Mouse (Mus musculus) kidney, adult 18-20 months (tissue): Measurements from ENCODE around the gene Fgf18.
A peak's percentile ranks its signal among the peaks of the same experiment; 100 is the strongest.

ENCODE experiments used
- DNase-seq: peaks from one replicate; pipeline ENCODE4 v3.0.0; 2021

Gene Fgf18

DNA sequence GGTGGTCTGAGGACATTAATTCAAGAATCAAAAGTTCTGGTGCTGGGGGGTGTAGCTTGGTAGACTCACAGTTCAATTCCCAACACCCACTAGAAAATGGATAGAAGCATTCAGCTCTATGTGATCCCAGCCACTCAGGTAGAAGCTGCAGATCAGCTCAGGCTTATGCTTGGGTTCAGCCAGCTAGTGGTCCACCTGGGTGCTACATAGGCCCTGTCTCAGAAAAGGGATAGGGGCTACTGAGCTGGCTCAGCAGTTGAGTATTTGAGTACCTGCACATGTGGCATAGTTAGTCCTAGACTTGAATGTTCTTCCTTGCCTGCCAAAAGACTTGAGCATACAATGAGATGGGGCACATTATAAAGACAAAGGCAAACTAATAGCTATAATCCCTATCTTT is 2.3 kb upstream of the Fgf18 start:
- DNase-seq: no peak

DNA sequence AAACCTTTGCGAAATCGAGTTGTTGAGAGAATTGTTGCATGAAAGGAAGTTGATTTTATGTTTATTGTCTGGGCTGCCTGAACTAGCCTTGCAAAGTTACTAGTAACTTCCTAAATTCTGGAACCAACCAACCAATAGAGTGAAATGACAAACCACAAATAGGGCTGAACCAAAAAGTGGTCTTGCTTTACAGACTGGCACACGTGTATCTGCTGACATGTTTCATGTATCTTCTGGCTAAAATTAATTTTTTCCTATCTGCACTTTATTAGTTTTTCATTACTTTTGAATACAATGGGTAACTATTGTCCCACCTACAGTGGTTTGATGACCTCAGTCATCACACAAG is 1.9 kb upstream of the Fgf18 start:
- no peak for DNase-seq

DNA sequence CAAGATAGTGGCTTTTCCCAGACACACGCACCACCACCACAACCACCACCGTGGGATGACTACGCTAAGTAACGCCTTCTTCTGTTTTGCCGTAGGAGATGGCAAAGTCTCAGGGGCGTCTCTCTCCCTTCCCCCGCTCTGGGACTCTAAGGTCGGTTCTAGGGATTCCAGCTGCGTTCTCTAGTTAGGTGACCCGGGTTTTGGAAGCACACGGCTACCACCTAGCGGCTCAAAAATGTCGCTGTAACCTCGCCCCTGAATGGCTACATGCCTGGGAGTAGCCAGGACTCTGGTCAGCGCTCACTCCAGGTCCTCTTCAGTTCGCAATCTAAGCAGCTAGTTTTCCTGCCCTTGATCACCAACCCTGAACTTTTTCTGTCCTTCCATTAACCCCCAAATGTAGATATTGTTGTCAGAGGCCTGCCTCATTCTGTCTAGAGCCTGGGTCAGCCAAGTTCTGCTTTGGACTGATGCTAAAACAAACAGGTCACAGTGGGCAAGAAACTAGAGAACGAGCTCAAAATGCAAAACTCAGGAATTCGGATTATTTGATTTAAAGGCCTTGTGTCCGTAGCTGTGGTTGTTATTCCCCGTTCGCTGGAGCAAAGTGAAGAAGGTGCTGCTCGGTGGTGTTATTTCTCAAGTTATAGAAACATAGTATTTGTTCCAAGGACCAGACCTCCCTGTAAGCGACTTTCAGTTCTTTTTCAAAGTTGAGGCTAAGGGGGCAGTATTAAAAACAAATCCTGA is 1.3 kb upstream of the Fgf18 start:
- DNase-seq: peak; percentile 85

- DNase-seq: peak; percentile 31
Measured at GRCm38 (mm10) chr11:33147572-33148337, 555 bp upstream of the Fgf18 start.

DNA sequence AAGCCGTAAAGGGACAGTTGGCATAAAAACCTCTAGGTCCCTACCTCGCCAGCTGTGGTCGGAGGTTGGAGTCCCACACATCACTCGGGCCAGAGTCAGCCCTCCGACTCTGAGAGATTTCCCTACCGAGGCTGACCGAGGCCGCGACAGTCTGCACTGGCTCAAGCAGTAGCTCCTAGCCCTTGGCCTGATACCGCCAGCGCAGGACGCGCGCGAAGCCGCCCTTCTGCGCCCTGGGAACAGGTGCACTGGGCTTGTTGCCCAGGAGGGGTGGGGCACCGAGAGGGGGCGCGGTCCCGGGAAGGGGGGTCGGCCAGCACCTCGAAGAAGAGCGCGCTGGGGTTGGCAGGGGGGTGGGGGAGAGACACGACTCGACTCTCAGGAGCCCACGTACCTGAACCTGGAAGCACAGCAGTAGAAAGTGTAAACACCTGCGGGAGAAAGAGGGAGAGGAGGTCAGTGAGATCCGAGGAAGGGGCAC is 509 bp downstream of the Fgf18 start:
- DNase-seq: peak; percentile 57

- peak; percentile 60 for DNase-seq
Measured at GRCm38 (mm10) chr11:33146143-33146497, 1.1 kb downstream of the Fgf18 start.

DNA sequence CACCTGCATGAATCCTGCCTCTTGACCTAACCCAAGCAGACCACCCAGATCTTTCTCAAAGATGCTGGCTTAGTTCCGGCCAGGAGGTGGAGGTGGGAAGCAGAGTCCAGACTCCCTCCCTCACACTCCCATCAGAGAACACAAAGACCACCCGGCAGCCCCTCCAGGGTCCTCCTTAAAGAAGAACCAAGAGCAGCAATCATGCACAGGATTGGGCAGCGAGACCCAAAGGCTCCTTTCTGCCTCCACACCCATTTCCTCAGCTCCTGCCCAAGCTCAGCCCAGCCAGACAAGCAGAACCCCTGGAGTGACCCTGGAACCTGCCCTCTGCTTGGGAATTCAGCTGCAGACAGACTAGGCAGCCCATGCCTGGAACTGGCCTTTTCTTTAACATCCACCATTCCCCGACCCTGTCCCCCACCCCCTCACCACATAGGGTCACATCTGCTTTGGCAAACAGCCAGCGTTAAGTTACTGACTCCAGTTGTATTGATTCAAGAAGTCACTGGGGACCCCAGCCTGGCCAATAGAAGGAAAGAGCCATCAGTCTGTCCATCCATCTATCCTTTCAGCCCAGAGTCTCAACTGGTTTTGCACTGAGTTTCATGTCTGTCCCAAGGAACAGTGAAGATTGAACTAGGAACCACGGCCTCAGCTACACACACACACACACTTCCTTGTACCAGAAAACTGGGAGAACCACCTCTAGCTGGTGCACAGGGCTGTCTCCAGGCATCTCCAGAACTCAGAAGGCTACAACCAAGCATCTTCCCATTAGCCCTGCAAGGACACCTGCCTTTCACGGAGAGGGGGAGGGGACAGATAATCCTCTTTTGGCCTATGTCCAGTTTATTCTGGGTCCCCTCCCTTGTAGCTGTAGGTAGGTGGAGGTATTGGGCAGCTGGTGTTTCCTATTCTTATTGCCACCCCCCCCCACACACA is 1.7 kb downstream of the Fgf18 start:
- DNase-seq: peak; percentile 9

DNA sequence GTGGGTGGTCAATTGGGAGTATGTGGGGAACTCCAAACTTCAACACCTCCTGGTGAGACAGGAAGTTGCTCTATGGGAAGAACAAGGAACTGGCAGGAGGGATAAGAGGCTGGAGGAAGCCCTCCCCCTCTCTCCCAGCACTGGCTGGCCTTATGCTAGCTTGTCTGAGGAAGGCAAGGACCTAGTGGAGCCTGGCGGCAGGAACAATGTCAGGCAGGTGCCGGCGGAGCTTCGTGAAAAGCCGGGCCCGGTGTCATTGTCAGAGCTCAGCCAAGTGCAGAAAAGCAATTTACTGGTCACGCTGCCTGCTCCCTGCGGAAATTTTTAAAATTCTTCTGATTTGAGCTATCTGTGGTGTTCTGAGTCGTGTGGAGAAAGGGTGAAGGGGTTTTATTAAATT is 3.3 kb downstream of the Fgf18 start:
- no peak for DNase-seq

DNA sequence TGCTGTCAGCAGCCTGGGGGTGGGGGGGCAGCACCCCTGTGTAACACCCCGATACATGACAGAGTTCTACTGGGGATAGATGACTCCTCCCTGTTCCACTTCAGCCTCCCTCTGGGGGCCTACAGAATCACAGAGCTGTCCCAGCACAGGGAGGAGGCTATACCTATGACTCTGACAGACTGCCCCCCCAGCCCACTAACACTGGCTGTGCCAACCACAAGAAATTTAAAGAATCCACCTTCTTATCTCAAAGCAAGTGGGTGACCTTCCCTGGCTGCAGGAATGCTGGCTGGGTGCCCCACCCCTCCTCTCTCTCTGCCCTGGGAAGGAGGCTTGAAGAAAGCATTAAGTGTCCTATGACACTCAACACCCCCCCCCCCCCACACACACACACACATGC is 4.4 kb downstream of the Fgf18 start:
- no peak for DNase-seq

- DNase-seq: no peak
Measured at GRCm38 (mm10) chr11:33140111-33140460, 7.1 kb downstream of the Fgf18 start.

DNA sequence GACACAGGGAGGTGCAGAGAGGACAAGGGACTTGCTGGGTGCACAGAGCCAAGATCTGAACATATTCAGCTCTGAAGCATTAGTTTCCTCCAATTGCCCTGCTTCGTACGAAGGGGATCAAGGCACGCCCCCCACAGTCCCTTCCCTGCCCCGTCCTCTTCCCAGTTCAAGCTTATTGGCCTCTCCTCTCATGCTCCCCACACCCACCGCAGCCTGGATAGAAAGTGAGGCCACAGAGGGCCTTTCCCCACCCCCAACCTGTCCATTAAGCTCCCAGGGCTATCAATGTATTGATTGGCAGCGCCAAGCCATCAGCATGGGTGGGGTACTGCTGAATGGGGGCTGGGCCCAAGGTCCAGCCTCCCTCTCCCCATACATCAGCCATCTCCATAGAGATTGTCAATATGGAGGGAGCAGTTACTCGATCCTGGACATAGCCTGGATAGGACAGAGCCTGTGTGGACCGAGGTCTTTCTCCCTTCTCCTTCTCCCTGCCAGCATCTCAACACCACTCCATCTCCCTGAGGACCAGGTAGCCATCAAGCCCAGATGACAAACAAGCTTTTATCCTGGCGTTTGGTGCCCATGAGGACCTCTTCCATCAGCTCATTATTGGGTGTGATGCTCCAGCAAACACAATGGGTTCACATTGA is 7.6 kb downstream of the Fgf18 start:
- no peak for DNase-seq

GRCm38 (mm10) chr11:33138686-33139085 is 8.5 kb downstream of the Fgf18 start:
- DNase-seq: no peak

DNA sequence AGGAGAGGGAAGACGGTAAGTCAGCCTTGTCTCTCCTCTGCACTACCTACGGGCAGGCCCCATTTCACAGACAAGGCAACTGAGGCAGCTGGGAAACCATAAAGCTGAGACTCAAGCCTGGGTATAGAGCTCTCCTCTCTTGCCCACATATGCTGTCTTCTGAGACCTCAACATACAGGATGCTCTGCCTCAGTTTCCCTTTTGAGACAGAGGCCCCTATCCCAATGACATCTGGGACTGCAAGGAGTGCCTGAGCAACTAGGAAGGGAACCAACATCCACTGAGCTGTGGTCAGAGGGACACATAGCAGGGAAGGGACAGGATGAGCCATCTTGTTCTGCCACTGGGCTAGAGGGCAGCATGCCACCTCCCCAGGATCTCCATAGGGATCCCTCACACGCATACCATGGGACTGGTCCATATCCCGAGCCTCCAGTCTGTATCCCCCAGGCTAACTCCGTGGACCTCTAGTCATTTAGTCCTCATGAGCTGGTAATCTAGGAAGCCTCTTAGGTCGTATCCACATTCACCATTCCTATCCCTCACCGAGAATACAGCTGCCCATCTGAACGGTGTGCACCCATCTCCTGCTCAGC is 12.7 kb downstream of the Fgf18 start:
- DNase-seq: no peak

GRCm38 (mm10) chr11:33132619-33133338 is 14.4 kb downstream of the Fgf18 start:
- DNase-seq: no peak

DNA sequence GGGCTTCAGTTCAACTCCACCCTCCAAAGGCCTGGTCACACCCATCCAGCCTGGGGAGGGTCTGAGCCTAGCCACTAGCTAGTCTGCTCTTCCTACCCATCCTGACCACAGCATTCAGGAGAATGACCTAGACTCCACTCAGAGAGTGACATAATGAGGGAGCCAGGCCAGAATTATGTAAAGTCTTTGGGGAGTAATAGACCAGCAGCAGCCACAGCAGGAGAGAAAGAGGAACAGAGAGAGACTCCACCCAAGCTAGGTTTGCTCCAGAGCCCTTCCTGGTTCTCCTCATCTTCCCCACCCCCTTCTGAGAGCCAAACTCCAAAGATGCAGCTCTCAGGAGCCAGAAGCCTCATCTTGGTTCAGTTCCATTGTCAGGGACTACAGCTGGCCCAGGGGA is 20.1 kb downstream of the Fgf18 start:
- no peak for DNase-seq

- DNase-seq: peak; percentile 53
Measured at GRCm38 (mm10) chr11:33122575-33123268, 24.5 kb downstream of the Fgf18 start.

DNA sequence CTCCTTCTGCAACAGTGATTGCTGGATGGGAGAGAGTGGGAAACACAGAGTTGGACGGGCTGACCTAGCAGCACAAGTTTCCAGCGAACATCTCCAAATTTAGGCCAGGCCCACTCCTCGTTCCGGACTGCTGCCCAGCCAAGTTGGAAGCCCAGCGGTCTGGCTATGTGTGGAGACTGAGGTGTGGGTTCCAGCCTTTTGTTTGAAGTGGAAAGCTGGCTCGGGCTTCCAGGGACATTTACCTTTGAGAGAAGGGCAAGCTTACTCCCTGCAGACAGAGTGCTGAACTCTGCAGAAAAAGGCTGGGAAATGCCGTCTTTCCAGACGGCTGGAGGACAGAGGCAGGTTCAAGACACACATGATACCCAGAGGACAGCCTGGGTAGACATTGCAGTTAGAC is 27.6 kb downstream of the Fgf18 start:
- no peak for DNase-seq

GRCm38 (mm10) chr11:33119116-33119515 is 28.1 kb downstream of the Fgf18 start:
- peak; percentile 63 for DNase-seq

GRCm38 (mm10) chr11:33118480-33118879 is 28.7 kb downstream of the Fgf18 start:
- no peak for DNase-seq

DNA sequence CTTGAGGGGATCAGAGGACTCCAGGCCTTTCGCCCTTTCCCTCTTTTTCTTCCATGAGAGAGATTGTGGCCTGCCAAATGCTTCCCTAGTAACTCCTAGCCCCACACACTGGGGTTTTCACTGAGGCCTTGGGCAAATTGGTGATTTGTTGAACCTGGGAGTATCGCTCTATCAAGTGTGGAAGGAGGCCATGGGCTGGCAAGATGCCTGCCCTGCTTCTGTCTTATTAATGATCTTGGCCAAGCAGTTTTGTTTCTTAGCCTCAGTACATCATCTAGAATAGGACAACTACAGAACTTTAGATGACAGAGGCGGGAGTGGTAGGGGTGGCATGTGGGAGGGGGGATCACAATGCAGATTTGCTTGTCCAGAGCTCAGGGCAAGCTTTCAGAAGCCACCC is 31.4 kb downstream of the Fgf18 start:
- DNase-seq: no peak

GRCm38 (mm10) chr11:33112407-33112806 is 34.8 kb downstream of the Fgf18 start:
- no peak for DNase-seq
